Mouse (Mus musculus) heart, adult 2 months (tissue): ENCODE data around the gene Wdr70.

ENCODE experiments used
- CTCF ChIP-seq: fragments of 200-600 bp; IDR thresholded peaks from 2 replicates; pipeline ENCODE4 v1.8.1; 2022; ENCODE audit warnings: antibody characterized with exemption, mild to moderate bottlenecking, moderate library complexity
- EP300 ChIP-seq: fragments of 200-500 bp; IDR thresholded peaks from 2 replicates; pipeline ENCODE4 v1.6.1; 2011; ENCODE audit warnings: low read depth, low read length, control low read depth; ENCODE audit not compliant: insufficient read depth

GRCm38 (mm10) chr15:8011418-8011817 is 87.6 kb downstream of the Wdr70 start:
- TF ChIP-seq CTCF (no peak), EP300 (no peak)
